Mouse (Mus musculus): ENCODE data around the gene Adam15. TPM values are rescaled to one million over a fixed set of nuclear protein-coding genes. Genes with fewer than 3 reads are reported as not detected.

Gene Adam15
- polyA plus RNA-seq, 1 experiment, result 187 TPM

GRCm38 (mm10) chr3:89381233-89381632 lies 31.4 kb upstream of the Adam15 start:
- Histone ChIP-seq H3K27ac (ENCODE audit: control insufficient read depth, insufficient read depth, low read depth, low read length, poor library complexity) (no peak overlapping the region), H3K4me3 (replicated peaks; ENCODE audit: control insufficient read depth, low read depth, low read length) (no peak overlapping the region), H3K4me1 (ENCODE audit: control insufficient read depth, insufficient read depth, low read length) (peaks cover 6% of the 10 kb centered on the region)
- no peak for TF ChIP-seq CTCF (IDR thresholded peaks at IDR 0.05; ENCODE audit: control insufficient read depth, insufficient read depth, low read length)
- TF ChIP-seq POLR2A (IDR thresholded peaks at IDR 0.05; ENCODE audit: borderline replicate concordance, control insufficient read depth, low read depth, low read length), result no peak
- 92% methylated on average over 11 of the region's 11 CpGs for WGBS

DNA sequence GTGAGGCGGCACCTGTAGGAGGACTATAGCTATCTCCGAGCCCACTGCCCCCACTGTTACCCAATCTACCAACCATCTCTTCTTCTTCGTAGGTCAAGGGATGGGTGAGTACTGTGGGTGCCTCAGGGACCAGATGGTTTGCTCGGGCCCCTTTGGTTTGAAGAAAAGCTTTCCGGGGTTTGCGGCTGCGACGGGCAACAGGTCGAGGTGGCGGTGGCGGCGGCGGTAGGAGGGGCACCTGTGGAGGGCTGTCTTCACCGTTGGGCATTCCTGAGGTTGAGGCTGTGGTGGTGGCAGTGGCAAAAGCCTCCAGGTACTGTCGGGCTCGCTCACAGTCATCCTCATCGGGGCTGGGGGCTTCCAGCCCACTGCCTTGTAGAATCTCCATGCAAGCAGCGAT lies 30.9 kb upstream of the Adam15 start:
- Histone ChIP-seq H3K4me1 (ENCODE audit: control insufficient read depth, insufficient read depth, low read length) (peaks cover 6% of the 10 kb centered on the region), H3K4me3 (replicated peaks; ENCODE audit: control insufficient read depth, low read depth, low read length) (no peak overlapping the region)
- WGBS, result 94% methylated on average over 18 of the region's 18 CpGs

DNA sequence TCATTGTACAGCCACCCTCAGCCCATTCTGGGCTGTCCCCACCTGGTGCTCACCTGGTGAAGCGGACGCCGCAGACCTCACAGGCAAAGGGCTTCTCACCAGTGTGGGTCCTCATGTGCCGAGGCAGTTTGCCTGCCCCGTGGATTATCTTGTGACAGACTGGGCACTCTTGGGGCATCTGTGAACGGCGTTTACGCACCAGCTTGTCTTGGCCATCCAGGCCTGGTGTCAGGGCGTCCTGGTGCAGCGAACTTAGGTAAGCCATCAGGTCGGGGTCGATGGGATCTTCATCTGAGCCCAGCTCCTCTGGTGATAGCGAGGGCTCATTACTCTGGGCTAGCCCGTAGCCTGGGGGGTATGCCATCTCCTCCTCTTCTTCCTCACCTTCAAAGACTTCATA lies 30.5 kb upstream of the Adam15 start:
- WGBS, result 90% methylated on average over 14 of the region's 14 CpGs
- TF ChIP-seq POLR2A (IDR thresholded peaks at IDR 0.05; ENCODE audit: borderline replicate concordance, control insufficient read depth, low read depth, low read length), result no peak
- TF ChIP-seq CTCF (IDR thresholded peaks at IDR 0.05; ENCODE audit: control insufficient read depth, insufficient read depth, low read length), result no peak

More for the DNA sequence above, 30.9 kb upstream of the Adam15 start:
- no peak overlapping the region for H3K27ac ChIP-seq (ENCODE audit: control insufficient read depth, insufficient read depth, low read depth, low read length, poor library complexity)
- no peak for TF ChIP-seq CTCF (IDR thresholded peaks at IDR 0.05; ENCODE audit: control insufficient read depth, insufficient read depth, low read length)
- TF ChIP-seq POLR2A (IDR thresholded peaks at IDR 0.05; ENCODE audit: borderline replicate concordance, control insufficient read depth, low read depth, low read length), result no peak

GRCm38 (mm10) chr3:89379388-89380131 lies 29.8 kb upstream of the Adam15 start:
- no peak overlapping the region for H3K4me3 ChIP-seq (replicated peaks; ENCODE audit: control insufficient read depth, low read depth, low read length)
- no peak for TF ChIP-seq CTCF (IDR thresholded peaks at IDR 0.05; ENCODE audit: control insufficient read depth, insufficient read depth, low read length)
- TF ChIP-seq POLR2A (IDR thresholded peaks at IDR 0.05; ENCODE audit: borderline replicate concordance, control insufficient read depth, low read depth, low read length), result peak; percentile 10; the same call in 1 of the 2 replicates
- WGBS, result 70% methylated on average over 31 of the region's 31 CpGs
- 0 out of 2 replicates have a peak overlapping the region, but pooled peaks have one; percentile 10 for H3K27ac ChIP-seq (ENCODE audit: control insufficient read depth, insufficient read depth, low read depth, low read length, poor library complexity)
- peaks cover 6% of the 10 kb centered on the region for H3K4me1 ChIP-seq (ENCODE audit: control insufficient read depth, insufficient read depth, low read length)

More for the DNA sequence above, 30.5 kb upstream of the Adam15 start:
- H3K27ac ChIP-seq (ENCODE audit: control insufficient read depth, insufficient read depth, low read depth, low read length, poor library complexity), result no peak overlapping the region
- no peak overlapping the region for H3K4me3 ChIP-seq (replicated peaks; ENCODE audit: control insufficient read depth, low read depth, low read length)
- H3K4me1 ChIP-seq (ENCODE audit: control insufficient read depth, insufficient read depth, low read length), result peaks cover 6% of the 10 kb centered on the region

DNA sequence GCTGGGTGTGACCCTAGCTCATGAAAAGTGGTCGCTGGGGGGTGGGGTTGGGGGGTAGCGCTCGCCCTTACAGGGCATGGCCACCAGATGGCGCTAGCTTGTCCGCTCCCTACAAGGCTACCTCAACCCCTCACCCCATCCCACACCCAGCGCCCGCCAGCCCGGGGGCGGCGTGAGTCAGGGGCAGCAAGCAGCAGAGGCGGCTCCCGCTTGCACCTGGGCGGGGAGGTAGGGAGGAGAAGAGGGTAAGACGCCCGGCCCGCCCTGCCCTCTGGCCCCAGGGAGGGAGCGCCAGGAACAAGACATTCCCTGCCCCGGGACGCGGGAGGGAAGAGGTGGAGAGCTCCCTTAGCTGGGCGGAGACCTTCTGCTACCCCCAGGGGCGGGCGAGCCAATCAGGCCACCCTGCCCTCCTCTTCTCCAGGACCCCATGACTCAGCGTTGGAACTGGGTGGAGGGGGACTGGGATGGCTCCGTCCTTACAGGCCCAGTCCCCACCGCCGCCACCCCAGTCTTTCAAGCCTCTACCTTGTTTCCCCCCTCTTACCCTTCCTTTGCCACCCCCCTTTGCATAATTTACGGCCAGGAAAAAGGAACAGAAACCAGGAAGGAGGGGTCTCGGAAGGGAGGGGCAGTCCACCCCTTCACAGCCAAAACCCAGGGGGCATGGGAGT lies 28.7 kb upstream of the Adam15 start:
- Histone ChIP-seq H3K27ac (ENCODE audit: control insufficient read depth, insufficient read depth, low read depth, low read length, poor library complexity) (peak overlapping the region; percentile 57), H3K4me1 (ENCODE audit: control insufficient read depth, insufficient read depth, low read length) (0 out of 2 replicates have a peak, but pooled peaks cover 4% of the 10 kb centered on the region), H3K4me3 (replicated peaks; ENCODE audit: control insufficient read depth, low read depth, low read length) (peak overlapping the region; percentile 14)
- WGBS, result 5% methylated on average over 28 of the region's 29 CpGs
- peak; percentile 79 for TF ChIP-seq CTCF (IDR thresholded peaks at IDR 0.05; ENCODE audit: control insufficient read depth, insufficient read depth, low read length)
- no peak; the same call in 1 of the 2 replicates for TF ChIP-seq POLR2A (IDR thresholded peaks at IDR 0.05; ENCODE audit: borderline replicate concordance, control insufficient read depth, low read depth, low read length)

DNA sequence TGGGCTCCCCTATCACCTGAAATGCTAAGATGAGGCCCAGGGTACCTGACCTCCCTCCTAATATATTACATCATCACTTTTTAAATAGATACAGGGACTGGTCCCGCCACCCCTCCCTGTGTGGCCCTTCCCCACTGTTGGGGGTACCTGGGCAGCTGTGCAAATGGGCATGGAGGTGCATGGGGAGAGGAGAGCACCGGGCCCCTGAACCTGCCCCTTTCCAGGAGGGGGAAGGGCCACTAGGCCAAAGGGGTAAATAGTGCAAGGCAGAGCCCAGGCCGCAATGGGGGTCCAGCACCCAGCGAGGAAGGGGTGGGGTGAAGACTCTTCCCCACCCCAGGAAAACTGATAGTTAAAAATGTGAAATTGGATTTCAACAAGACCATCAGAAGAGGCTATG lies 28.0 kb upstream of the Adam15 start:
- 75% methylated on average over 4 of the region's 4 CpGs for WGBS
- H3K4me1 ChIP-seq (ENCODE audit: control insufficient read depth, insufficient read depth, low read length), result 0 out of 2 replicates have a peak, but pooled peaks cover 4% of the 10 kb centered on the region
- H3K4me3 ChIP-seq (replicated peaks; ENCODE audit: control insufficient read depth, low read depth, low read length), result no peak overlapping the region
- no peak for TF ChIP-seq CTCF (IDR thresholded peaks at IDR 0.05; ENCODE audit: control insufficient read depth, insufficient read depth, low read length)
- no peak for TF ChIP-seq POLR2A (IDR thresholded peaks at IDR 0.05; ENCODE audit: borderline replicate concordance, control insufficient read depth, low read depth, low read length)
- H3K27ac ChIP-seq (ENCODE audit: control insufficient read depth, insufficient read depth, low read depth, low read length, poor library complexity), result no peak overlapping the region

DNA sequence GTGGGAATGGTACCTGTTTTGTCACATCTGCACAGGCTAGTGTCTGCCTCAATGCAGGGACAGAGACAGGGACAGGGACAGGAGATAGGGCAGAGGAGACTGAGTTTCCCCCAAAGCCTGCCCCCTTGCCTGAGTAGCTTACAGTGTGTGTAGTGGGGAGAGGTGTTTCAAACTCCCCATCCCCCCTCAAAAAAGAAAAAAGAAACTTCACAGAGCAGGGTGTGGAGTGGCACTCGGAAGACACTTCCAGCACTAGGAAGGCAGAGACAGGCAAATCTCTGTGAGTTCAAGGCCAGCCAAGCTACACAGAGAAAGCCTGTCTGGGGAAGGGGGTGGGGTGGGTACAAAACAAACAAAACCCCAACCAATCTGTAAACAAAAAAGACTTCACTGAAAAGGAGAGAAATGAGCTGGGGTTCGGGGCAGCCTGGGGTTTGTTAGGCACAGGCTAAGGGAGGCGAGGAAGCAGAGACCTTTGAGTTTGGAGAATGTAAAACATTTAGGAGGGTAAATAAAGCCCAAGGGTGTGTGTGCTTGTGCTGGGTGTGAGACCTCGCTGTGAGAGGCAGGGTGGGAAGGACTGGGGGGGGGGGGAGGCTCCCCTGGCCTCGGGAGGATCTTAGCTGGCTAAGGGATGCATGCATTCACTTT lies 23.9 kb upstream of the Adam15 start:
- H3K27ac ChIP-seq (ENCODE audit: control insufficient read depth, insufficient read depth, low read depth, low read length, poor library complexity), result no peak overlapping the region
- WGBS, result 53% methylated on average over 5 of the region's 5 CpGs
- H3K4me1 ChIP-seq (ENCODE audit: control insufficient read depth, insufficient read depth, low read length), result no peaks in the 10 kb centered on the region
- no peak for TF ChIP-seq CTCF (IDR thresholded peaks at IDR 0.05; ENCODE audit: control insufficient read depth, insufficient read depth, low read length)
- no peak for TF ChIP-seq POLR2A (IDR thresholded peaks at IDR 0.05; ENCODE audit: borderline replicate concordance, control insufficient read depth, low read depth, low read length)
- no peak overlapping the region for H3K4me3 ChIP-seq (replicated peaks; ENCODE audit: control insufficient read depth, low read depth, low read length)

DNA sequence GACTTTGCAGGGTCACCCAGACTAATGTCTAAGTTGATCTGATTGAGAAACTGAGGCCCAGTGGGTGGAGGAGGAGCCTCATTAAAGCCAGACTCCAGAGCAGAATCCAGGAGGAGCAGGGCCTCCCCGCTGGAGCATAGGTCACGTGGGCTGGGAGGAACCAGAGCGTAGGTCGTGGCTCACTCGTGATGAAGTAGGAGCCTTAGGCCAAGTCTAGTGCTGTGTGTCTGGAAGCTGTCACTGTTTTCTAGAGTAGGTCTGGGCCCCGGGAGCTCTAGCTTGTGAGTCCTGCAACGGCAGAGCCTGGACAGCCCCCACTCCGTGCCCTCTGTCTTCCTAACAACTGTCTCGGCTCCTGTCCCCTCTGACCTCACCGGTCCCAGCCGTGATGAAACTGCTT lies 17.5 kb upstream of the Adam15 start:
- Histone ChIP-seq H3K27ac (ENCODE audit: control insufficient read depth, insufficient read depth, low read depth, low read length, poor library complexity) (no peak overlapping the region), H3K4me1 (ENCODE audit: control insufficient read depth, insufficient read depth, low read length) (no peaks in the 10 kb centered on the region), H3K4me3 (replicated peaks; ENCODE audit: control insufficient read depth, low read depth, low read length) (no peak overlapping the region)
- no peak for TF ChIP-seq POLR2A (IDR thresholded peaks at IDR 0.05; ENCODE audit: borderline replicate concordance, control insufficient read depth, low read depth, low read length)
- TF ChIP-seq CTCF (IDR thresholded peaks at IDR 0.05; ENCODE audit: control insufficient read depth, insufficient read depth, low read length), result no peak
- WGBS, result 89% methylated on average over 11 of the region's 11 CpGs

All from bone marrow, adult 2 months (tissue).